Mouse (Mus musculus): ENCODE data around the gene Ccnl1. TPM values are rescaled to one million over a fixed set of nuclear protein-coding genes. Genes with fewer than 3 reads are reported as not detected.

The Ccnl1 gene
- total RNA-seq, 4 experiments from 2014 or later: 8.6 to 17.0 (median 11.7) TPM

DNA sequence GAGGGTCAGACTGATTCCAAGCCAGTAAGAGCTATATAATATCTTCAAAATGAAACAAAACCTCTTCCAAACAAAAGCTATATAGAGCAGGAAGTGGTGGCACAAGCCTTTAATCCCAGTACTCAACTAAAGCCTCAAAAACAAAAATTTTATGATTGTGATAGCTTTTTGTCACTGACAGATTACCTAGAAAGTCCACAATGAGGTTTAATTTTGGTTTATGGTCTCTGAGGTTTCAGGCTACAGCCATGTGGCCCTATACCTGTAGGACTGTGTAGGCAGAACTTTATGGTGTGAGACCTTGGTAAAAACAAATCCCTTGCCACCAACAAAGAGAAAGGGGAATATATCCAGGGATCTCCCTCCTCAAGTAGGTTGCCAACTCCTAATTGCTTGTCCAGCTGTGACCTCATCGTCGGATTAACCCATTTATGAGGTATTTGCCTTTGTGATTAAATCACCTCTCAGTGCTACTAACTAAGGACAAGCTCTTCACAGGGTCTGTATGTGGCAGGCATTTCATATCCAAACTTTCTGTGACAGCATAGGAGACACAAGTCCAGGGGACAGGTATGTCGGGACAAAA, 1.5 kb upstream of the Ccnl1 start:
- DNase-seq (ENCODE audit: low spot score in 2 of 2): no peak

- DNase-seq (ENCODE audit: low spot score in 2 of 2): no peak
Measured at GRCm38 (mm10) chr3:65958840-65959185, 764 bp upstream of the Ccnl1 start.

- DNase-seq (ENCODE audit: low spot score in 2 of 2): peak; percentile 20 to 36
Measured at GRCm38 (mm10) chr3:65957271-65958101, 563 bp downstream of the Ccnl1 start.

DNA sequence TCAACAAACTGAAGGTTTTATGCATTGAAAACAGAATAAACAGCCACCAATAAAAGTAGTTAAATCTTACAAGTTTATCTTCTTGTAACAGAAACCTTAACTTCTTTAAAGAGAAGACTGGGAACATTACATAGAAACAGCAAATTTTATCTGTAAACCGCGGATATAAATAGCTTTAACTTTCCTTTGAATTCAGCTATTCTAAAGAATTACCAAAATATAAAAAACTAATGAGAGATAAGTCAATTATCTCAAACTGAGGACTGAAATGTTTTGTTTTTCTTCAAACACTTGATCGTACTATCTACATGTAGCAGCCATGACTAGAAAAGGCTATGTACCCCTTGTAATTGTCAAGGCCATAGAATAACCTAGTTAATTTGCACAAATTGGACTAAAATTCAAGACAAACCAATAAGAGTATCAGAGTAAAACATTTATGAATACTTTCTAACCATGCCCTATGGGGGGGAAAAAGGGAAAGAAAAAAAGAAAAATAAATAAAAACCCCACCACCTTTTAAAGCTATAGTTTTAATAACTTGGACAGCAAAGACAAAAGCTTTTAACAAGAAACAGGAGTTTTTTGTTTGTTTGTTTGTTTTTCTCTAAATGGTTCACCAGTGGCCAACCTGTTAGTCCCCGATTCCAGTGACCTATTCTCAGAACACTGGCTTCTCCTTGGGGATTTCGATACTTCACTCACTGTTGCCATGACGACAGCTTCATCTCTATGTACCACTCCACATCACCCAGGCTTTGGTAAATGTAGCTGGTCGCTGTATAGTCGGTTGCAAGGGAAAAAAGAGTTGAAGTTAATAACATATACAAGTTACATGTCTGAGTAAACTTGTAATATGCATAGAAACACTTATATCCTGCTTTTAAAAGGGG, 3.3 kb downstream of the Ccnl1 start:
- no peak for DNase-seq (ENCODE audit: low spot score in 2 of 2)

GRCm38 (mm10) chr3:65950831-65951365, 7.2 kb downstream of the Ccnl1 start:
- DNase-seq (ENCODE audit: low spot score in 2 of 2): no peak

DNA sequence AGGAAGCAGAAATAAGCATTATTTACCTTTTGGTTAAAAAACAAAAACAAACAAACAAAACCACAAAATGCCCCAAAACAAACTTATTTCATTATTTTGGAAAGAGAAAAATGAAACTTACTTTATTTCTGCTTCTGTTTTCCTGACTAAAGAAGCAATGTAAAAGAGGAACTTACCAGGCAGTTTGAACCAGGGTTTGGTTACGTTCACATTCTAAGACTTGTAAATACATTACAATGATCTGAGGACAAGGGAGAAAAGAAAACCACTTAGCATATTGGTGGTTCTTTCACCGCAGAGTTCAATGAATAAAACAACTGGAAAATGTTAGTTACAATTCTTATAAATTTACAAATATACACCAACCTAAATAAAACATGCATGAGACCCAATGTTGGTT, 7.7 kb downstream of the Ccnl1 start:
- DNase-seq (ENCODE audit: low spot score in 2 of 2): no peak

DNA sequence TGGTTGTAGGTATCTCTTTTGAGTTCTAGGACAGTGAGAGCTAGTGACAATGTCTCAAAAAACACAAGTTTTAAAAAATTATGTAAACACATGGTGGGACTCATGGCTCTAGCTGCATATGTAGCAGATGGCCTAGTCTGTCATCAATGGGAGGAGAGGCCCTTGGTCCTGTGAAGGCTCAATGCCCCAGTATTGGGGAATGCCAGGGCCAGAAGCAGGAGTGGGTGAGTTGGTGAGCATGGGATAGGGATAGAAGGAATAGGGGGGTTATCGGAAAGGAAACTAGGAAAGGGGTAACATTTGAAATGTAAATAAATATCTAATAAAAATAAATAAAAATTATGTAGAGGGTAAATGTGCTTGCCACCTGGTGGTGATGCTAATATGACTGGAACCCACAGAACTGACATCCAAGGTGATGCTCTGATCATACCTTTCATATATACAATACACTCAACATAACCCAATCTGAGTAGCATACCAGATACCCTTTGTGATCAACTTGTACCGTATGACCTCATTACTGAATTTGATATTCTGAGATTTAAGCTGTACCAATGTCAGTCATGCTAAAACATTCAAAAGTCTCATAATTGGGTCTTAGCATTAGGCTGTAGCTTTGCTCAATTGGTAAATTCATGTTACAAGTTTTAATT, 12.6 kb downstream of the Ccnl1 start:
- no peak for DNase-seq (ENCODE audit: low spot score in 2 of 2)

DNA sequence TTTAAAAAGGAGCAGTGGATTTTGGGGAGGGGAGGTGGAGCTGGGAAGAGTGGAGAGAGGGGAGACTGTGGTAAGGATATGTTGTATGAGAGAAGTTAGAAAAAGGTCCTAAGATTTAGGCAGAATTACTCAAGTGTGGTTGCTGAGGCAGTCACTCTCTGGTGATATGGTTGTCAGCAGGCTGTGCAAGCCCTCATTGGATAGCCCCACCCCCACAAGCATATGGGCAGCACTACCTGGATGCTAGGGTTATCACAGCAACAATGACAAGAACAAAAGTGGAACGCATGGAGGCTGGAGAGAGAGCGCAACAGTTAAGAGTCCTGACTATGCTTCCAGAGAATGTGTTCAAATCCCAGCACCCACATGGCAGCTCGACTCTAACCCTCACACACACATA, 13.3 kb downstream of the Ccnl1 start:
- DNase-seq (ENCODE audit: low spot score in 2 of 2): no peak

DNA sequence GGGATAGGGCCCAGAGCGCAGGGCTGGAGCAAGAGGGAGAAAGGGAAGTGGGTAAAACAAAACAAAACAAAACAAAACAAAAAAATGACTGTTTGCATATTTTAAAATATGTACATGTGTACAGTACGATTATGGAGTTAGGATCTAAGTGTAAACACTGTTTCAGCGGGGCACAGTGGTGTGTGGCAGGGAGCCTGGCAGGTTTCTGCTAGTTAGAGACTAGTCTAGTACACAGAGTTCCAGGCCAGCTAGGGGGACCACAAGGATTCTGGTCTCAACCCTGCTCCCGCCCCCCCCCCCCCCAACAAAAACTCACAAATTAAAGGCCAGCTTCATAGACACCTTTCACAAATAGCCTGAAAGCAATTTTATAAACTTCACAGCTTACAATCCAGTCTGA, 14.6 kb downstream of the Ccnl1 start:
- DNase-seq (ENCODE audit: low spot score in 2 of 2): no peak

DNA sequence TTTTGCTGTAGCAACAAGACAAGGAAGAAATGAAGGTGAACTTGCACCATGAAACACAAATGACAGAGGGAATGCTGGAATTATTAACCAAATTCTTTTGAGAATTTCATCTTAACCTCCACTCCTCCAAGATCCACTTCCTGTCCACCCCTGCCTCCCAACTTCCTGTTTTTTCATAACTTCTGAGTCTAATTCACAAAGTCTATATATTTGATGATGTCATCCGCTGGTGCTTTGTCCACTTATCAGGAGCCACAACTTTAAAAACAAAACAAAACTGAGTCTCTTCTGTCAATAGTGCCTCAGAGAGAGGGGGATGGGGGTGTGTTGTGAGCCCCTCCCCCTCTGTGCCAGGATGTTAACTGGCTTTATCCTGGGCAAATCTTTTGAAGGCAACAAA, 17.0 kb downstream of the Ccnl1 start:
- DNase-seq (ENCODE audit: low spot score in 2 of 2): no peak

- DNase-seq (ENCODE audit: low spot score in 2 of 2): no peak
Measured at GRCm38 (mm10) chr3:65938211-65938610, 19.8 kb downstream of the Ccnl1 start.

DNA sequence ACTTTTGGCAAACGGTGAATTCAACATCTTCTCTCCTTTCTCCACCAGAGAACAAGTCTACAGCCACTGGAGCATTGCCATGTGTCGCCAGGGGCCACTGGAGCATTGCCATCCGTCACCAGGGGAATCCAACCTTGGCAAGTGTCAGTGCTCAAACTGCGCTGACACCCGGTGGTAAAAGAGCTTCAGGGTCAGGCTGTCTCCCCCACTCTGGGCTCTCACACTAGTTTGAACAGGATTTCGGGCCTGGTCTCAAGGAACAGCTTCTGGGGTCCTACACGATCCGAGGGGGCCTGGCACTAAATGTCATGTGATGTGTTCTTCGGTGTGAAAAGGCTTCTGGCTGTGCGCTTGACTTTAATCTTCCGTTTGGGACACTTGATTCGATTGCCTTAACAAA, 21.7 kb downstream of the Ccnl1 start:
- DNase-seq (ENCODE audit: low spot score in 2 of 2): no peak

GRCm38 (mm10) chr3:65935153-65935552, 22.9 kb downstream of the Ccnl1 start:
- no peak for DNase-seq (ENCODE audit: low spot score in 2 of 2)

- DNase-seq (ENCODE audit: low spot score in 2 of 2): no peak
Measured at GRCm38 (mm10) chr3:65933726-65934125, 24.3 kb downstream of the Ccnl1 start.

- no peak for DNase-seq (ENCODE audit: low spot score in 2 of 2)
Measured at GRCm38 (mm10) chr3:65931542-65931941, 26.5 kb downstream of the Ccnl1 start.

DNA sequence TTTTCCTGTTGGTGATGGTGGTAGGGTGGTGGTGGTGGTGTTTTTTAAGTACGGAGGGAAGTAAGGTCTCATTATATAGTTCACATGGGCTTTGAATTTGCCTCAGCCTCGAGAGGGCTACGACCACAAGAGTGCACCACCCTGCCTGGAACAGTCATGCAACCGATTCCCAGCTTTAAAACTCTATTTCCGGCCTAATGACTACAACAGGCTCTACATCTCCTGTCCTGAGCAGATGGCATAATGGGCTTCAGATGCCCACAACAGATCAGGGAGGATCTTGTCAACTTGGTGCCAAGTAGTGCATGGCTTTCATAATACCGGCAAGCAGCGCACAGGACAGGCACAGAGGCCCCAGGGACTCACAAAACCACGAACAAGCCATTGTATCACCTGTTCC, 27.4 kb downstream of the Ccnl1 start:
- DNase-seq (ENCODE audit: low spot score in 2 of 2): no peak

- peak; percentile 45 to 57 for DNase-seq (ENCODE audit: low spot score in 2 of 2)
Measured at GRCm38 (mm10) chr3:65929821-65930633, 28.0 kb downstream of the Ccnl1 start.

DNA sequence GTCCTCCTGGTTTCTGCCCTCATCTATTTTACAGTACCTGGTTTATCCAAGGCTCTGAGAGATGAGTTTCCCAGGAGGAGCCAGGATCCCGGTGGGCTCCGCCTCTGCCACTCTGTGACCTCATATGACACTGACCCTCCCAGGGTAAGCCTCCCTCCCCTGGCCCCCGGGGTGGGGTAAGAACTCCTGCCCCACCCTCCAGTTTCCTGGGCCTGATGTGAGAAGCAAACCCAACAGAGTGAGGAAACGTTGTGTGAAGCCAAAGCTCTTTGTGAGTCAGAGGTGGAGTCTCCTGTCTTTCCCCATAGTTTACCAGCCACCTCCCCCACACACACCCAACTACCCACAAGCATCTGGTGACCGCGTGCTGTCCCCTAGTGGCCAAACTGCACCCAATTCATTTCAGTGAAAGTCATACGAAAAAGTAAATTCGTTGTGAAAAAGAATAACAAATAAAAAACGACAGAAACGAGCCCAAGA, 28.7 kb downstream of the Ccnl1 start:
- peak; percentile 74 to 75 for DNase-seq (ENCODE audit: low spot score in 2 of 2)

DNA sequence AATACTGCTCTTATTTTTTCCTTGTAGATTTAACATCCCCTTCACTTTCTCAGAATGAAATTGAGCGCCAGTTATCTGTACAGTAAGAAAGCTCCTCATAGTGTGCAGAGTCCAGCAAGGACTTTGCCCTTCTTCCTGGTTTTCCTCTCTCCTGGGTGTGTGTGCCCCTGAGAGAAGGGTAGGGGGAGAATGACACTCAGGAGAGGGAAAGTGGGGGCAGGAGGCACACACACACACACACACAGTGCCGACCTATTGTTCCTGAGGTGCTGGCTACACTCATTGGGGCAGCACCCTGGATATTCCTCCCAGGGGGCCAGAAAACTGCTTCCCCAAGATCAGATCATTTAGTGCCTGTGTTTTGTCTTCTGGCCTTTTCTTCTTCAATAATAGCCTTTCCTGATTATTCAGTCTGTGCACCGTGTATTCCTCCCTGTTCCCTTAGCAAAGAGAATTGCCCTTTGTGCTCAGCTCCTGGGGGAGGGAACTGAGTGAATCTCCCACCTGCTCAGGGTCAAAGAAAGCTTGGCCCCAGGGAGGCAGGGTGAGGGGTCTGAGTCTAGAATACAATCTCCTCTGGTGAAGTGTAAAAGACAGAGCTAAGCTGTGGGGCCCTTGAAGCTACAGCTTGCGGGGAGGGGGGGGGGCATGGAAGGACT, 29.3 kb downstream of the Ccnl1 start:
- DNase-seq (ENCODE audit: low spot score in 2 of 2): no peak

- DNase-seq (ENCODE audit: low spot score in 2 of 2): peak; percentile 51 to 62
Measured at GRCm38 (mm10) chr3:65927685-65928084, 30.4 kb downstream of the Ccnl1 start.

All from gastrocnemius, adult 8-10 months (tissue).